Mouse (Mus musculus): ENCODE measurements around the gene Oprd1.

- no peak for TF ChIP-seq CTCF (conservative IDR thresholded peaks at IDR 0.05; ENCODE audit: insufficient read depth, insufficient read length, low read depth, low read length)
- TF ChIP-seq POLR2A (IDR thresholded peaks at IDR 0.05; ENCODE audit: low read depth, low read length) = no peak
Observed at GRCm38 (mm10) chr4:132123166-132123565, 21.1 kb downstream of the Oprd1 start.

All from kidney, adult 2 months (tissue).